In genomic region chr10:128490232-128490631, GRCm38 (mm10) we compare ENCODE assay signal across 9 mouse cellular contexts. TPM values are rescaled to one million over a fixed set of nuclear protein-coding genes. Genes with fewer than 3 reads are reported as not detected.
DNase-seq lines count a peak whose midpoint lies in the region; ATAC-seq and TF ChIP-seq lines count a peak whose summit lies in the region.
"Had no signal": no experiment of that assay in that cellular context is flagged by ENCODE, and none has a peak within 500 bp of the region (broad histone marks: within the 10 kb centered on the region; RNA-seq: fewer than 3 reads in every experiment).

No protein-coding gene starts in this region.

- WGBS in limb, embryonic 14.5 days, result 61% methylated on average over 5 of the region's 5 CpGs

- TF ChIP-seq CTCF in Patski (IDR thresholded peaks at IDR 0.05), result no peak
- no peak for TF ChIP-seq CTCF in embryonic fibroblast, embryonic 13.5 days (IDR thresholded peaks at IDR 0.05; ENCODE audit: borderline replicate concordance, insufficient read depth, low read length)

- no peaks in the 10 kb centered on the region for H3K27me3 ChIP-seq in Patski
- no peaks in the 10 kb centered on the region for H3K27me3 ChIP-seq in limb, embryonic 14.5 days (ENCODE audit: control insufficient read depth, insufficient read depth, low read length)

- peak overlapping the region; percentile 94 for H3K27ac ChIP-seq in embryonic fibroblast, embryonic 13.5 days (ENCODE audit: insufficient read depth, low read length)
- no peak overlapping the region; the same call in 1 of the 2 replicates for H3K27ac ChIP-seq in limb, embryonic 14.5 days (replicated peaks; ENCODE audit: low read depth, low read length)

- in situ Hi-C loops in Patski (cut with MboI; ENCODE audit: low pct_unique_long_range_greater_than_20kb), result no loop called here

- peak; percentile 16 to 50 for DNase-seq in layer of hippocampus, postnatal 14 days (ENCODE audit: low spot score in 2 of 2)
- DNase-seq in layer of hippocampus, adult 9-10 months (ENCODE audit: low spot score), result no peak
- no peak for DNase-seq in Patski (ENCODE audit: low read depth, low spot score)
- DNase-seq in limb, embryonic 14.5 days (ENCODE audit: low spot score), result peak; percentile 32
- DNase-seq in ovary, postnatal 10 days (ENCODE audit: low spot score), result no peak
- no peak for DNase-seq in embryo, embryonic 9.5 days (ENCODE audit: extremely low spot score)
- no peak for DNase-seq in adrenal gland, postnatal 4 days (ENCODE audit: low spot score in 2 of 2)
- DNase-seq: adrenal gland, postnatal 10 days had no signal

- peak; percentile 27 for ATAC-seq in Patski
- no peak for ATAC-seq in limb, embryonic 14.5 days (ENCODE audit: low FRiP score, low read depth)

- peaks cover 65% of the 10 kb centered on the region for H3K36me3 ChIP-seq in limb, embryonic 14.5 days (ENCODE audit: control insufficient read depth, insufficient read depth, low read length)

- peaks cover 6% of the 10 kb centered on the region; the same call in 1 of the 2 replicates for H3K4me1 ChIP-seq in embryonic fibroblast, embryonic 13.5 days (ENCODE audit: control insufficient read depth, insufficient read depth, low read length)
- H3K4me1 ChIP-seq in limb, embryonic 14.5 days (ENCODE audit: control insufficient read depth, insufficient read depth, low read length), result peaks cover 17% of the 10 kb centered on the region

- H3K4me2 ChIP-seq in limb, embryonic 14.5 days (replicated peaks; ENCODE audit: low read depth, low read length, severe bottlenecking), result no peak overlapping the region

- H3K9me3 ChIP-seq in limb, embryonic 14.5 days (ENCODE audit: control insufficient read depth, low read length), result no peaks in the 10 kb centered on the region

- TF ChIP-seq POLR2A in embryonic fibroblast, embryonic 13.5 days (IDR thresholded peaks at IDR 0.05; ENCODE audit: low read depth, low read length), result peak; percentile 73
- TF ChIP-seq POLR2A in limb, embryonic 14.5 days (IDR thresholded peaks at IDR 0.05; ENCODE audit: borderline replicate concordance, extremely low read depth, insufficient read depth, insufficient read length), result no peak

- H3K9ac ChIP-seq in limb, embryonic 14.5 days (ENCODE audit: low read depth, low read length, severe bottlenecking), result no peak overlapping the region

- no peak overlapping the region for H3K4me3 ChIP-seq in embryonic fibroblast, embryonic 13.5 days (ENCODE audit: insufficient read depth, low read length)
- no peak overlapping the region for H3K4me3 ChIP-seq in limb, embryonic 14.5 days (replicated peaks; ENCODE audit: low read length)

- POLR2A ChIA-PET in Patski (lab: Charles Lee), result interaction anchor here (0.9 to 1.7 kb wide), 6 partner anchors 9 to 143 kb away, joined by 3 to 7 read pairs (median 5); no protein-coding TSS in a partner anchor

- CTCF ChIA-PET in Patski (lab: Charles Lee), result interaction anchor here (0.9 to 1.1 kb wide), 2 partner anchors 55 to 80 kb away, joined by 3 read pairs; no protein-coding TSS in a partner anchor

RNA-seq across cellular contexts. Expression of gene Myl6, which starts 3.7 kb away (rescaled TPM):
- 100 to 1,000 TPM; 596 to 608 TPM for total RNA-seq in layer of hippocampus, postnatal 14 days (2021)
- polyA plus RNA-seq in Patski (2021), result 1,994 TPM
- polyA plus RNA-seq in embryonic fibroblast, embryonic 13.5 days (2011; ENCODE audit: insufficient read length, low read depth, missing spikeins), result 2,243 and 2,568 TPM in 2 replicates
- 1,142 and 1,623 TPM in 2 replicates for polyA plus RNA-seq in limb, embryonic 14.5 days (2012; rRNA removed)
- polyA plus RNA-seq in limb, embryonic 14.5 days (2014; fragmentation: Nextera tagmentation; extraction: Ambion mirVana), result 1,081 and 1,105 TPM in 2 replicates
- 100 to 1,000 TPM; 703 to 716 TPM for total RNA-seq in adrenal gland, postnatal 4 days (2021)

RNA-seq across cellular contexts. Expression of gene Myl6b, which starts 8.3 kb away (rescaled TPM):
- 10 to 100 TPM; 15.5 to 16.2 TPM for total RNA-seq in layer of hippocampus, postnatal 14 days (2021)
- polyA plus RNA-seq in Patski (2021), result 54.1 TPM
- 9.4 and 10.6 TPM in 2 replicates for polyA plus RNA-seq in embryonic fibroblast, embryonic 13.5 days (2011; ENCODE audit: insufficient read length, low read depth, missing spikeins)
- polyA plus RNA-seq in limb, embryonic 14.5 days (2012; rRNA removed), result 54.9 and 56.7 TPM in 2 replicates
- 6.1 and 6.6 TPM in 2 replicates for polyA plus RNA-seq in limb, embryonic 14.5 days (2014; fragmentation: Nextera tagmentation; extraction: Ambion mirVana)
- total RNA-seq in adrenal gland, postnatal 4 days (2021), result 1 to 10 TPM; 6.8 to 8.2 TPM

RNA-seq across cellular contexts. Expression of gene Smarcc2, which starts 31.2 kb away (rescaled TPM):
- total RNA-seq in layer of hippocampus, postnatal 14 days (2021), result 100 to 1,000 TPM; 208 to 212 TPM
- 102 TPM for polyA plus RNA-seq in Patski (2021)
- polyA plus RNA-seq in embryonic fibroblast, embryonic 13.5 days (2011; ENCODE audit: insufficient read length, low read depth, missing spikeins), result 100 and 117 TPM in 2 replicates
- polyA plus RNA-seq in limb, embryonic 14.5 days (2012; rRNA removed), result 216 and 219 TPM in 2 replicates
- 98.0 and 110 TPM in 2 replicates for polyA plus RNA-seq in limb, embryonic 14.5 days (2014; fragmentation: Nextera tagmentation; extraction: Ambion mirVana)
- total RNA-seq in adrenal gland, postnatal 4 days (2021), result 100 to 1,000 TPM; 138 to 157 TPM

RNA-seq across cellular contexts. Expression of gene Esyt1, which starts 35.4 kb away (rescaled TPM):
- total RNA-seq in layer of hippocampus, postnatal 14 days (2021), result 1 to 10 TPM; 8.6 to 9.1 TPM
- polyA plus RNA-seq in Patski (2021), result 75.8 TPM
- polyA plus RNA-seq in embryonic fibroblast, embryonic 13.5 days (2011; ENCODE audit: insufficient read length, low read depth, missing spikeins), result 75.2 and 83.3 TPM in 2 replicates
- polyA plus RNA-seq in limb, embryonic 14.5 days (2012; rRNA removed), result 51.3 and 59.6 TPM in 2 replicates
- polyA plus RNA-seq in limb, embryonic 14.5 days (2014; fragmentation: Nextera tagmentation; extraction: Ambion mirVana), result 35.8 and 37.9 TPM in 2 replicates
- total RNA-seq in adrenal gland, postnatal 4 days (2021), result 10 to 100 TPM; 30.3 to 34.5 TPM

RNA-seq across cellular contexts. Expression of gene Zc3h10, which starts 57.3 kb away (rescaled TPM):
- 10 to 100 TPM in 1 of 2 experiments, 1 to 10 TPM in 1; 9.1 to 12.0 TPM for total RNA-seq in layer of hippocampus, postnatal 14 days (2021)
- 16.8 TPM for polyA plus RNA-seq in Patski (2021)
- 4.7 and 6.0 TPM in 2 replicates for polyA plus RNA-seq in embryonic fibroblast, embryonic 13.5 days (2011; ENCODE audit: insufficient read length, low read depth, missing spikeins)
- polyA plus RNA-seq in limb, embryonic 14.5 days (2012; rRNA removed), result 15.2 and 17.2 TPM in 2 replicates
- polyA plus RNA-seq in limb, embryonic 14.5 days (2014; fragmentation: Nextera tagmentation; extraction: Ambion mirVana), result 13.7 and 14.5 TPM in 2 replicates
- total RNA-seq in adrenal gland, postnatal 4 days (2021), result 10 to 100 TPM; 10.9 to 11.0 TPM

Comparison
In these comparisons a context has a peak if more than half of its experiments do, and no peak if none do; other contexts are left out.
1. DNase-seq: peak in layer of hippocampus, postnatal 14 days (2 of 2) and limb, embryonic 14.5 days (single experiment); none in layer of hippocampus, adult 9-10 months (single experiment), Patski (single experiment), ovary, postnatal 10 days (single experiment), embryo, embryonic 9.5 days (single experiment) and adrenal gland, postnatal 4 days (0 of 2).